Mouse (Mus musculus): ENCODE results near the gene Rbx1.

Gene Rbx1

DNA sequence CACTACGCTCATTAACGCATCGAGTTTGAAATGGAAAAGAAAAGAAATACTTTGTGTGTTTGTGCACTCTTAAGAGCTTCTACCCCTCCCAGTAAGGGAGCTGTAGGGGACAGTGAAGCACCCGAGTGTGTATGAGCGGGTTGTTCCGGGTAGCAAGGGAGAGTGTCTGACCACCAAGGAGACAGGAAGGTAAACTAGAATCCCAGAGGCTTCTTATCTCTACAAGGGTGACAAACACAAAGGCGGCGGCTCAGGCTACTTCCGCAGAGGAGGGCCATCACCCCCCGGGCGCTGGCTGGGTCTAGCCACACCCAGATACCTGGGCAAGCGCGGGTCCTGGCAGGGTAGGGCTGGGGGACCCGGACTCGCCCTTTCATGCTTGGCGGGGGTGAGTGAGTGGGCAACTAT lies 56.7 kb downstream of the Rbx1 start:
- TF ChIP-seq POU5F1 (IDR thresholded peaks at IDR 0.05; ENCODE audit: borderline replicate concordance, low read length) (no peak), NANOG (IDR thresholded peaks at IDR 0.05; ENCODE audit: borderline replicate concordance, low read length) (no peak), CTCF (conservative IDR thresholded peaks at IDR 0.05; ENCODE audit: low read length) (no peak)

DNA sequence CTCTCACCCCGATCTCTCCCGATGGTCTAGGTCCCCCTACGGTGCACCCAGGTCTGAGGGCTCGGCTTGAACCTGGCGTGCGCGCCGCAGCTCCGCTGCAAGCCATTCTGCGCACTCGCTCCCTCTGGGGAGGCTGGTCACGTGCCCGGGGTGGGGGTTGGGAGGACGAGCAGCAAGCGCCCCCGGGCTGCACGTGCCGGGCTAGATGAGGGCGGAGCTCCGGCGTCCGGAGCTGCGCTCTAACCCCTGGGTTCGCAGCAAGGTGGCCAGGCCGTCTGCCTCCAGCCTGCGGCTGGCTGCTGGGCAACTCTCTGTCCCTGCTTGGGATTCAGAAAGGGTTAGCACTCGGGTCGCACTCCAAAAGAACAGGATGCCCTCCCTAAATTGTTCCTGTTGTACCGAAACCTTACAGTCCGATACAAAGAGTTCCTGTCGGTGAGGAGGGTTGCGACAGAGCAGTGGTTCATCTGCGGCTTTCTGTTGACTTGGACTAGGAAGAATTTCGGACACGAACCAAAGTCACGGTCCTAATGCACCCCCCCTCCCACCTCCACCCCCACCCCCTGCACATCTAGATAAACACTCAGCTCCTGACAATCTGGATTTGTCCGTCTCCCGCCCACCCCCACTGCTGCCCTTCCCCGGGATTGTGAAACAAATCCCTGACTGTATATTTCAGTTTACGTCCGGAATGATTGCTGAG lies 57.2 kb downstream of the Rbx1 start:
- no peaks in the 10 kb centered on the region for H3K27me3 ChIP-seq (ENCODE audit: insufficient read depth, low read length)
- no peaks in the 10 kb centered on the region for H3K36me3 ChIP-seq (ENCODE audit: insufficient read depth, low read length)
- H3K9me3 ChIP-seq (ENCODE audit: low read length): no peaks in the 10 kb centered on the region
- TF ChIP-seq POU5F1 (IDR thresholded peaks at IDR 0.05; ENCODE audit: borderline replicate concordance, low read length) (no peak), CTCF (conservative IDR thresholded peaks at IDR 0.05; ENCODE audit: low read length) (no peak), NANOG (IDR thresholded peaks at IDR 0.05; ENCODE audit: borderline replicate concordance, low read length) (no peak)
- H3K4me3 ChIP-seq (replicated peaks; ENCODE audit: low read length): peak overlapping the region; percentile 83
- H3K4me1 ChIP-seq (replicated peaks; ENCODE audit: low read depth, low read length): peaks cover 61% of the 10 kb centered on the region

More for the DNA sequence above, 56.7 kb downstream of the Rbx1 start:
- Histone ChIP-seq H3K36me3 (ENCODE audit: insufficient read depth, low read length) (no peaks in the 10 kb centered on the region), H3K27me3 (ENCODE audit: insufficient read depth, low read length) (no peaks in the 10 kb centered on the region), H3K9me3 (ENCODE audit: low read length) (no peaks in the 10 kb centered on the region), H3K4me1 (replicated peaks; ENCODE audit: low read depth, low read length) (peaks cover 61% of the 10 kb centered on the region), H3K4me3 (replicated peaks; ENCODE audit: low read length) (peak overlapping the region; percentile 83)

- Histone ChIP-seq H3K4me1 (replicated peaks; ENCODE audit: low read depth, low read length) (peaks cover 61% of the 10 kb centered on the region), H3K27me3 (ENCODE audit: insufficient read depth, low read length) (no peaks in the 10 kb centered on the region), H3K9me3 (ENCODE audit: low read length) (no peaks in the 10 kb centered on the region), H3K4me3 (replicated peaks; ENCODE audit: low read length) (peak overlapping the region; percentile 83), H3K36me3 (ENCODE audit: insufficient read depth, low read length) (no peaks in the 10 kb centered on the region)
- TF ChIP-seq POU5F1 (IDR thresholded peaks at IDR 0.05; ENCODE audit: borderline replicate concordance, low read length): no peak
- no peak for TF ChIP-seq CTCF (conservative IDR thresholded peaks at IDR 0.05; ENCODE audit: low read length)
- no peak for TF ChIP-seq NANOG (IDR thresholded peaks at IDR 0.05; ENCODE audit: borderline replicate concordance, low read length)
Observed at GRCm38 (mm10) chr15:81523901-81524300, 57.8 kb downstream of the Rbx1 start.
